Mouse (Mus musculus): ENCODE results near the gene Bik. TPM values are rescaled to one million over a fixed set of nuclear protein-coding genes. Genes with fewer than 3 reads are reported as not detected.

Bik gene
- polyA plus RNA-seq, 1 experiment: 0.30 TPM

GRCm38 (mm10) chr15:83510805-83511405 is 15.8 kb upstream of the Bik start, which contains the start of gene Ttll1:
Gene Ttll1, minus strand, starts transcription at chr15:83510893.
- DNase-seq (ENCODE audit: extremely low spot score in 1 of 2, low spot score in 1 of 2): peak; percentile 88 to 96

GRCm38 (mm10) chr15:83512489-83513281 is 14.0 kb upstream of the Bik start:
- DNase-seq (ENCODE audit: extremely low spot score in 1 of 2, low spot score in 1 of 2): no peak

GRCm38 (mm10) chr15:83515018-83515417 is 11.6 kb upstream of the Bik start:
- DNase-seq (ENCODE audit: extremely low spot score in 1 of 2, low spot score in 1 of 2): peak in 1 of 2 experiments; percentile 43

GRCm38 (mm10) chr15:83518215-83519048 is 8.2 kb upstream of the Bik start:
- peak; percentile 18 to 86 for DNase-seq (ENCODE audit: extremely low spot score in 1 of 2, low spot score in 1 of 2)

GRCm38 (mm10) chr15:83520861-83521382 is 5.7 kb upstream of the Bik start:
- DNase-seq (ENCODE audit: extremely low spot score in 1 of 2, low spot score in 1 of 2): no peak

GRCm38 (mm10) chr15:83523196-83523595 is 3.5 kb upstream of the Bik start:
- no peak for DNase-seq (ENCODE audit: extremely low spot score in 1 of 2, low spot score in 1 of 2)

GRCm38 (mm10) chr15:83523638-83524332 is 2.9 kb upstream of the Bik start:
- DNase-seq (ENCODE audit: extremely low spot score in 1 of 2, low spot score in 1 of 2): no peak

- DNase-seq (ENCODE audit: extremely low spot score in 1 of 2, low spot score in 1 of 2): no peak
These were observed 2.3 kb upstream of the Bik start for GRCm38 (mm10) chr15:83524333-83524729.

- no peak for DNase-seq (ENCODE audit: extremely low spot score in 1 of 2, low spot score in 1 of 2)
These were observed 403 bp downstream of the Bik start for GRCm38 (mm10) chr15:83527092-83527437.

- DNase-seq (ENCODE audit: extremely low spot score in 1 of 2, low spot score in 1 of 2): no peak
These were observed 1.1 kb downstream of the Bik start for GRCm38 (mm10) chr15:83527747-83528146.

GRCm38 (mm10) chr15:83528892-83529291 is 2.2 kb downstream of the Bik start:
- no peak for DNase-seq (ENCODE audit: extremely low spot score in 1 of 2, low spot score in 1 of 2)

- no peak for DNase-seq (ENCODE audit: extremely low spot score in 1 of 2, low spot score in 1 of 2)
These were observed 3.1 kb downstream of the Bik start for GRCm38 (mm10) chr15:83529765-83530164.

- DNase-seq (ENCODE audit: extremely low spot score in 1 of 2, low spot score in 1 of 2): no peak
These were observed 3.6 kb downstream of the Bik start for GRCm38 (mm10) chr15:83530233-83530632.

GRCm38 (mm10) chr15:83530688-83531087 is 4.0 kb downstream of the Bik start:
- no peak for DNase-seq (ENCODE audit: extremely low spot score in 1 of 2, low spot score in 1 of 2)

GRCm38 (mm10) chr15:83531961-83532469 is 5.4 kb downstream of the Bik start:
- DNase-seq (ENCODE audit: extremely low spot score in 1 of 2, low spot score in 1 of 2): no peak

GRCm38 (mm10) chr15:83532606-83533005 is 5.9 kb downstream of the Bik start:
- DNase-seq (ENCODE audit: extremely low spot score in 1 of 2, low spot score in 1 of 2): no peak

- no peak for DNase-seq (ENCODE audit: extremely low spot score in 1 of 2, low spot score in 1 of 2)
These were observed 8.6 kb downstream of the Bik start for GRCm38 (mm10) chr15:83534960-83535889.

GRCm38 (mm10) chr15:83535890-83536231 is 9.2 kb downstream of the Bik start:
- no peak for DNase-seq (ENCODE audit: extremely low spot score in 1 of 2, low spot score in 1 of 2)

GRCm38 (mm10) chr15:83538855-83539254 is 12.2 kb downstream of the Bik start:
- DNase-seq (ENCODE audit: extremely low spot score in 1 of 2, low spot score in 1 of 2): no peak

Data from frontal cortex, adult 2 months (tissue).